Mouse (Mus musculus) midbrain, embryonic 13.5 days (tissue): ENCODE data around the gene Pgpep1l. TPM values are rescaled to one million over a fixed set of nuclear protein-coding genes. Genes with fewer than 3 reads are reported as not detected.
"Not testable (repeated sequence)": the region's sequence is repeated elsewhere in the genome, so short reads cannot be mapped to it uniquely, and the experiment has no call there.

Experiments
- ATAC-seq: fragments of 200-750 bp; cut with Nextera tagmentation; 2 replicates; pipeline ENCODE4 v1.8.0; 2017; ENCODE audit warnings: mild to moderate bottlenecking, moderate TSS enrichment, moderate library complexity
- H3K27ac ChIP-seq: fragments of 300-500 bp; sonication (generic); 2 replicates; pipeline ENCODE4 v1.5.1; 2015; ENCODE audit warnings: inconsistent platforms, mild to moderate bottlenecking, moderate library complexity
- H3K27me3 ChIP-seq: fragments of 300-500 bp; sonication (generic); 2 replicates; pipeline ENCODE4 v1.6.1; 2015; ENCODE audit warnings: mild to moderate bottlenecking, inconsistent platforms
- H3K36me3 ChIP-seq: fragments of 300-500 bp; sonication (generic); 2 replicates; pipeline ENCODE4 v1.6.1; 2015; ENCODE audit warnings: mild to moderate bottlenecking, inconsistent platforms
- H3K4me1 ChIP-seq: fragments of 300-500 bp; sonication (generic); replicated peaks from 2 replicates; pipeline ENCODE4 v1.6.1; 2015; ENCODE audit warnings: inconsistent platforms
- H3K4me2 ChIP-seq: fragments of 300-500 bp; sonication (generic); replicated peaks from 2 replicates; pipeline ENCODE4 v1.6.1; 2015; ENCODE audit warnings: moderate library complexity, mild to moderate bottlenecking, inconsistent platforms
- H3K4me3 ChIP-seq: fragments of 300-500 bp; sonication (generic); replicated peaks from 2 replicates; pipeline ENCODE4 v1.5.1; 2015; ENCODE audit warnings: mild to moderate bottlenecking, inconsistent platforms
- H3K9ac ChIP-seq: fragments of 300-500 bp; sonication (generic); replicated peaks from 2 replicates; pipeline ENCODE4 v1.6.1; 2015; ENCODE audit warnings: mild to moderate bottlenecking, inconsistent platforms
- H3K9me3 ChIP-seq: fragments of 300-500 bp; sonication (generic); 2 replicates; pipeline ENCODE4 v1.6.1; 2016; ENCODE audit warnings: mild to moderate bottlenecking, inconsistent platforms
- WGBS: fragments of 180-500 bp; shearing (Covaris S2); methylation state at CpG from one replicate; pipeline ENCODE4 v1.1.7; 2015; 5-methylcytosine and 5-hydroxymethylcytosine counted together
- polyA plus RNA-seq: library from polyadenylated mRNA; unstranded; fragments of >200 nt; fragmentation: Nextera tagmentation; extraction: Ambion mirVana; gene quantifications from 2 replicates; pipeline ENCODE4 v1.2.1, GENCODE M21; 2015

Gene Pgpep1l
- polyA plus RNA-seq, 1 experiment from 2014 or later, result not detected

GRCm38 (mm10) chr7:68280352-68280869 lies 16.4 kb upstream of the Pgpep1l start:
- 94% methylated on average over 19 of the region's 19 CpGs for WGBS
- Histone ChIP-seq H3K27me3 (peaks cover 17% of the 10 kb centered on the region), H3K27ac (no peak overlapping the region), H3K9ac (no peak overlapping the region), H3K4me3 (no peak overlapping the region), H3K4me2 (no peak overlapping the region), H3K4me1 (peaks cover 15% of the 10 kb centered on the region), H3K36me3 (no peaks in the 10 kb centered on the region), H3K9me3 (no peaks in the 10 kb centered on the region)
- no peak for ATAC-seq

GRCm38 (mm10) chr7:68279481-68279880 lies 15.4 kb upstream of the Pgpep1l start:
- no peak for ATAC-seq
- peaks cover 15% of the 10 kb centered on the region for H3K4me1 ChIP-seq
- H3K4me3 ChIP-seq, result no peak overlapping the region
- H3K9me3 ChIP-seq, result no peaks in the 10 kb centered on the region
- no peak overlapping the region for H3K9ac ChIP-seq
- no peaks in the 10 kb centered on the region for H3K36me3 ChIP-seq
- no peak overlapping the region for H3K4me2 ChIP-seq
- H3K27ac ChIP-seq, result no peak overlapping the region
- H3K27me3 ChIP-seq, result peaks cover 22% of the 10 kb centered on the region
- 88% methylated on average over 7 of the region's 7 CpGs for WGBS

DNA sequence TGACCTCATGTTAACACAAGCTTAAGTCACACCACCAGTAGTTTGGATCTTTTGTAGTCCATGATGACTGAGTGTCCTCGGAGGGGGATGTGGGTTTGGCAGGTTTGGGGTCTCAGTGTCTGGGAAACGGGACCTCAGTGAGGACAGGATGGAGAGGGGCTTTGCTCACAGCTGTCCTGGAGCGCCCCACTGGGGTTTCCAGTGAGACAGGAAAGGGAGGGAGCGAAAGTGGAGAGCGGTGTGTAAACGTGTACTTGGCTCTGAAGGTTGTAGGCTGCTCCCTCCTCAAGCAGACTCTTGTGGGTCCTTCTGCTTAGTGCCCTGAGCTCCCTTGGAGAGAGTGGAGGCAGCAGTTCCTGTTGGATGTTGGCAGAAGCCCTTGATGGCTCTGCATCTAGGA lies 14.9 kb upstream of the Pgpep1l start:
- WGBS, result 80% methylated on average over 6 of the region's 6 CpGs
- Histone ChIP-seq H3K9ac (no peak overlapping the region), H3K9me3 (no peaks in the 10 kb centered on the region), H3K4me3 (no peak overlapping the region), H3K4me1 (peaks cover 15% of the 10 kb centered on the region), H3K4me2 (no peak overlapping the region), H3K36me3 (no peaks in the 10 kb centered on the region), H3K27me3 (peaks cover 22% of the 10 kb centered on the region), H3K27ac (no peak overlapping the region)
- ATAC-seq, result no peak

DNA sequence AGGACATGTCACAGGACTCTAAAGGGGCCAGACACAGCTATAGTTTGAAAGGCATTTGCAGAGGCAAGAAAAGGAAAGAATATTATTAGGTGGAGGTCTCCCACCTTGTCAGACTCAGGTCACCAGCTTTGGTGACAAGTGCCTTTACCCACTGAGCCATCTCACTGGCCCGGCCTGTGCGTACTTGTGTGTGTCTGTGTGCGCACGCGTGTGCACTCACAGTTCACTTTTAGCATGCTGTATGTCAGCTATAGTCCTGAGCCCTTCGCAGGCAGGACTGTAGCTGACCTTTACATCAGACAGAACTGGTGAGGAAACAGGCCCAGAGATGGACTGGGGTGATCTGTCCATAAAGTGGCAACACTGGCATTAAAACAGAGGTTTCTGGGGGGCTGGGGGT lies 14.4 kb upstream of the Pgpep1l start:
- Histone ChIP-seq H3K36me3 (no peaks in the 10 kb centered on the region), H3K4me2 (no peak overlapping the region), H3K9me3 (no peaks in the 10 kb centered on the region), H3K27me3 (peaks cover 22% of the 10 kb centered on the region), H3K4me3 (no peak overlapping the region), H3K4me1 (peaks cover 15% of the 10 kb centered on the region), H3K27ac (no peak overlapping the region), H3K9ac (no peak overlapping the region)
- WGBS, result 96% methylated on average over 6 of the region's 6 CpGs
- ATAC-seq, result no peak

DNA sequence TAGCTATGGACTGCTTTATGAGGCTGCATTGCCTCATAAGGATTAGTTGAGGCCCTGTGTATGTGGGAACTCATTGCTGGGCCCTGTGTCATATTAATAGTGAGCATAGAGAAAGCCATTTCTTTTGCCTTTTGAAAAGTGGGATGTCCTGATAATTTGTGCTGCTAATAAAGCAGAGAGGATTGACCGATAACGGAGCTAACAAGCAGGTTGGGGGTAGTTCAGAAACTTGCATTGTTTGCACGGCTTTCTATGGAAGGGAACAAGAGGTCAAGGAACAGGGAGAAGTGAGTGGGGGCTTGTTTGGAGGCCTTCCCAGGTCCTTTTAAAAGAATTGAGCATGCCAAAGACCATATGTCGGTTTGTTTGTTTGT lies 13.9 kb upstream of the Pgpep1l start:
- Histone ChIP-seq H3K9me3 (no peaks in the 10 kb centered on the region), H3K4me1 (peaks cover 15% of the 10 kb centered on the region), H3K27ac (no peak overlapping the region), H3K27me3 (peaks cover 22% of the 10 kb centered on the region), H3K36me3 (no peaks in the 10 kb centered on the region), H3K4me3 (no peak overlapping the region), H3K4me2 (no peak overlapping the region), H3K9ac (no peak overlapping the region)
- WGBS, result 68% methylated on average over 4 of the region's 4 CpGs
- ATAC-seq, result no peak

- WGBS, result 51% methylated on average over 11 of the region's 11 CpGs
Measured at GRCm38 (mm10) chr7:68277054-68277896, 13.2 kb upstream of the Pgpep1l start.

GRCm38 (mm10) chr7:68275838-68276731 lies 12.1 kb upstream of the Pgpep1l start:
- no peak for ATAC-seq
- H3K27ac ChIP-seq, result no peak overlapping the region
- 5% methylated on average over 36 of the region's 36 CpGs for WGBS
- no peaks in the 10 kb centered on the region for H3K36me3 ChIP-seq
- no peaks in the 10 kb centered on the region for H3K9me3 ChIP-seq
- H3K27me3 ChIP-seq, result peaks cover 22% of the 10 kb centered on the region
- peak overlapping the region; percentile 36; the same call in 1 of the 2 replicates for H3K9ac ChIP-seq
- H3K4me2 ChIP-seq, result peak overlapping the region; percentile 57
- peak overlapping the region; percentile 25 for H3K4me3 ChIP-seq
- peaks cover 15% of the 10 kb centered on the region for H3K4me1 ChIP-seq

More at GRCm38 (mm10) chr7:68277054-68277896, 13.2 kb upstream of the Pgpep1l start:
- Histone ChIP-seq H3K27ac (no peak overlapping the region), H3K9me3 (no peaks in the 10 kb centered on the region), H3K4me3 (no peak overlapping the region), H3K36me3 (no peaks in the 10 kb centered on the region), H3K4me2 (no peak overlapping the region), H3K27me3 (peaks cover 22% of the 10 kb centered on the region), H3K4me1 (peaks cover 15% of the 10 kb centered on the region), H3K9ac (no peak overlapping the region)
- no peak for ATAC-seq

GRCm38 (mm10) chr7:68275445-68275837 lies 11.4 kb upstream of the Pgpep1l start:
- peak overlapping the region; percentile 25 for H3K4me3 ChIP-seq
- not testable (repeated sequence) for ATAC-seq
- 47% methylated on average over 9 of the region's 9 CpGs for WGBS

GRCm38 (mm10) chr7:68274951-68275350 lies 10.9 kb upstream of the Pgpep1l start:
- H3K4me1 ChIP-seq, result peaks cover 15% of the 10 kb centered on the region
- H3K4me2 ChIP-seq, result no peak overlapping the region
- no peaks in the 10 kb centered on the region for H3K9me3 ChIP-seq
- H3K36me3 ChIP-seq, result no peaks in the 10 kb centered on the region
- H3K4me3 ChIP-seq, result no peak overlapping the region
- H3K9ac ChIP-seq, result no peak overlapping the region
- no peak for ATAC-seq
- WGBS, result 78% methylated on average over 9 of the region's 9 CpGs
- no peak overlapping the region for H3K27ac ChIP-seq
- H3K27me3 ChIP-seq, result peaks cover 22% of the 10 kb centered on the region

More at GRCm38 (mm10) chr7:68275445-68275837, 11.4 kb upstream of the Pgpep1l start:
- not testable (repeated sequence) for H3K9me3 ChIP-seq, H3K36me3 ChIP-seq, H3K27ac ChIP-seq, H3K9ac ChIP-seq
- H3K4me1 ChIP-seq, result peaks cover 15% of the 10 kb centered on the region
- H3K4me2 ChIP-seq, result peak overlapping the region; percentile 57
- peaks cover 22% of the 10 kb centered on the region for H3K27me3 ChIP-seq

DNA sequence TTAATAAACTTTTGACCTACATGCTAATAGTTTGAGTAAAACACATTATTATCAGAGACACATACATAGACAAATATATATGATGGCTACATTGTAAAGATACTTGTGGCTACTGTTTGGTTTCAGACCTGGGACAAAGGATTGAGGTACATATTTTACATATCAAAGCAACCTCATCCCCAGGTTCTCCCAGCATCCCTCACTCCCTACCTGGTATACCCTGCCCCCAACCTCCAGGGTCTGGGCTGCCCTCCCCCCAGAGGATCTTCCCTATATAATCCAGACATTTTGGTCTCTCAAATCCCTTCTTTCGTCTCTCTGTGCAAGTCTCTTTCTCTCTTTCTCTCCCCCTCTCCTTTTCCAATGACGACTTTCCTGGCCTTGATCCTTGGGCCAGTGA lies 10.2 kb upstream of the Pgpep1l start:
- Histone ChIP-seq H3K9ac (no peak overlapping the region), H3K4me1 (peaks cover 15% of the 10 kb centered on the region), H3K4me2 (no peak overlapping the region), H3K9me3 (no peaks in the 10 kb centered on the region), H3K4me3 (no peak overlapping the region), H3K36me3 (no peaks in the 10 kb centered on the region), H3K27me3 (peaks cover 20% of the 10 kb centered on the region), H3K27ac (no peak overlapping the region)
- ATAC-seq, result no peak
- 60% methylated on average over 2 of the region's 2 CpGs for WGBS

DNA sequence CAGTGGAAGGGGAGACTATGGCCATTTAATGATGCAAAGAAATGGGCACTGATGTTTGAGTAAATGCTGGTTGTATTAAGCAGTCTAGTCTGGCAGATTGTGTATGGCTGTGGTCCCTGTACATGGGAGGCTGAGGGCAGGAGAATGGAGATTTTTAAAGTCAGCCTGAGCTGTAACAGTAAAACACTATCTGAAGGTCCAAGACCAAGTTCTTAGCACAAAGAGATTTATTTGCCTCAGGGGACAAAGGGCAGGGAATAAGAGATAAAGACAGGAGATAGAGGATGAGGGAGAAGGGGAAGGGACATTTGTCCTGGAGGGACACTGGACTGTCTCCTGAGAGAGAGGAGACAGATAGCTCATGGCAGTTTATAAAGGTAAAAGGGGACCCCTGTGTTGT lies 9.5 kb upstream of the Pgpep1l start, which contains the start of gene Fam169b:
Gene Fam169b (plus strand): TSS at position 325 of the 400 bp plus-strand sequence.
- H3K9me3 ChIP-seq, result no peaks in the 10 kb centered on the region
- no peak within 1 kb of the TSS for H3K4me3 ChIP-seq
- H3K9ac ChIP-seq, result no peak within 1 kb of the TSS
- no peaks in the 10 kb centered on the region for H3K36me3 ChIP-seq
- H3K4me2 ChIP-seq, result no peak within 1 kb of the TSS
- H3K27ac ChIP-seq, result no peak within 1 kb of the TSS
- no peak for ATAC-seq
- peaks cover 15% of the 10 kb centered on the region for H3K4me1 ChIP-seq
- H3K27me3 ChIP-seq, result peaks cover 15% of the 10 kb centered on the region

- no peak overlapping the region for H3K27ac ChIP-seq
- peaks cover 15% of the 10 kb centered on the region for H3K4me1 ChIP-seq
- H3K4me3 ChIP-seq, result no peak overlapping the region
- H3K4me2 ChIP-seq, result no peak overlapping the region
- WGBS, result 87% methylated on average over 10 of the region's 10 CpGs
- H3K9ac ChIP-seq, result no peak overlapping the region
- no peaks in the 10 kb centered on the region for H3K9me3 ChIP-seq
- H3K27me3 ChIP-seq, result peaks cover 15% of the 10 kb centered on the region
- no peak for ATAC-seq
- no peaks in the 10 kb centered on the region for H3K36me3 ChIP-seq
Measured at GRCm38 (mm10) chr7:68272607-68273006, 8.6 kb upstream of the Pgpep1l start.
